Mouse (Mus musculus): ENCODE data around the gene Ptdss2. TPM values are rescaled to one million over a fixed set of nuclear protein-coding genes. Genes with fewer than 3 reads are reported as not detected.

Ptdss2 gene
- total and polyA plus RNA-seq, 3 experiments: 16.9 to 44.9 TPM; not detected in 1

- Histone ChIP-seq H3K4me1 (ENCODE audit: control insufficient read depth in 1 of 2, insufficient read depth in 2 of 2, low read length in 2 of 2) (peaks cover 6 to 29% of the 10 kb centered on the region in 2 experiments; a peak in 3 of 4 replicates), H3K9me3 (replicated peaks; ENCODE audit: insufficient read depth, low read length) (no peaks in the 10 kb centered on the region), H3K79me2 (ENCODE audit: control insufficient read depth, insufficient read depth, low read length, poor library complexity) (peaks cover 12% of the 10 kb centered on the region), H3K9ac (ENCODE audit: control insufficient read depth, low read depth, low read length, poor library complexity, severe bottlenecking) (peak overlapping the region; percentile 97), H3K4me3 (ENCODE audit: control insufficient read depth in 1 of 2, insufficient read depth in 1 of 2, low read depth in 2 of 2, low read length in 2 of 2) (peak overlapping the region; percentile 96), H3K27ac (ENCODE audit: control insufficient read depth, low read depth, low read length) (peak overlapping the region; percentile 37; the same call in 1 of the 2 replicates), H3K27me3 (ENCODE audit: control insufficient read depth in 1 of 2, insufficient read depth in 2 of 2, low read length in 2 of 2) (no peaks in the 10 kb centered on the region), H3K36me3 (ENCODE audit: control insufficient read depth in 1 of 2, insufficient read depth in 2 of 2, low read length in 2 of 2) (peaks cover 2 to 18% of the 10 kb centered on the region in 2 experiments; a peak in 3 of 4 replicates)
- peak; percentile 60 for DNase-seq (ENCODE audit: low read depth, low spot score)
- TF ChIP-seq TCF12 (IDR thresholded peaks at IDR 0.05; ENCODE audit: low read depth, low read length) (0 out of 2 replicates have a peak, but pooled peaks have one; percentile 8), KAT2A (conservative IDR thresholded peaks at IDR 0.05; ENCODE audit: low read depth, low read length) (no peak)
These were observed 70.7 kb downstream of the Ptdss2 start for GRCm38 (mm10) chr7:141192776-141193347.

GRCm38 (mm10) chr7:141193348-141193856 is 71.2 kb downstream of the Ptdss2 start:
- TF ChIP-seq NELFE (IDR thresholded peaks at IDR 0.05; ENCODE audit: low read depth, low read length) (no peak), ZKSCAN1 (IDR thresholded peaks at IDR 0.05; ENCODE audit: low read depth, low read length) (no peak), MAX (IDR thresholded peaks at IDR 0.05; ENCODE audit: low read length) (no peak), MXI1 (IDR thresholded peaks at IDR 0.05; ENCODE audit: low read depth, low read length) (peak; percentile 68), TBP (IDR thresholded peaks at IDR 0.05; ENCODE audit: low read depth, low read length) (no peak), CHD2 (IDR thresholded peaks at IDR 0.05; ENCODE audit: low read length) (no peak), GABPA (IDR thresholded peaks at IDR 0.05; ENCODE audit: low read depth, low read length) (no peak), RCOR1 (IDR thresholded peaks at IDR 0.05; ENCODE audit: low read depth, low read length) (no peak), SIN3A (IDR thresholded peaks at IDR 0.05; ENCODE audit: low read length) (peak; percentile 38; the same call in 1 of the 2 replicates), POLR2AphosphoS5 (IDR thresholded peaks at IDR 0.05; ENCODE audit: borderline replicate concordance, low read depth, low read length) (no peak), MYB (IDR thresholded peaks at IDR 0.05; ENCODE audit: low read depth, low read length) (no peak), BHLHE40 (IDR thresholded peaks at IDR 0.05; ENCODE audit: borderline replicate concordance, low read depth, low read length) (no peak), GATA1 (IDR thresholded peaks at IDR 0.05; ENCODE audit: low read depth, low read length) (no peak), POLR2AphosphoS2 (IDR thresholded peaks at IDR 0.05; ENCODE audit: low read length) (no peak), ZNF384 (IDR thresholded peaks at IDR 0.05; ENCODE audit: low read depth, low read length) (no peak)
- Histone ChIP-seq H3K36me3 (ENCODE audit: control insufficient read depth in 1 of 2, insufficient read depth in 2 of 2, low read length in 2 of 2) (peaks cover 2 to 18% of the 10 kb centered on the region in 2 experiments; a peak in 3 of 4 replicates), H3K27me3 (ENCODE audit: control insufficient read depth in 1 of 2, insufficient read depth in 2 of 2, low read length in 2 of 2) (no peaks in the 10 kb centered on the region), H3K4me1 (ENCODE audit: control insufficient read depth in 1 of 2, insufficient read depth in 2 of 2, low read length in 2 of 2) (peaks cover 6 to 29% of the 10 kb centered on the region in 2 experiments; a peak in 3 of 4 replicates), H3K9me3 (replicated peaks; ENCODE audit: insufficient read depth, low read length) (no peaks in the 10 kb centered on the region), H3K9ac (ENCODE audit: control insufficient read depth, low read depth, low read length, poor library complexity, severe bottlenecking) (peak overlapping the region; percentile 97), H3K4me3 (ENCODE audit: control insufficient read depth in 1 of 2, insufficient read depth in 1 of 2, low read depth in 2 of 2, low read length in 2 of 2) (peak overlapping the region; percentile 96), H3K27ac (ENCODE audit: control insufficient read depth, low read depth, low read length) (peak overlapping the region; percentile 37), H3K79me2 (ENCODE audit: control insufficient read depth, insufficient read depth, low read length, poor library complexity) (peaks cover 12% of the 10 kb centered on the region)
- DNase-seq (ENCODE audit: low read depth, low spot score): peak; percentile 63

Measured in MEL (cell line).